Mouse (Mus musculus) CH12.LX (cell line): ENCODE data around the gene Gnai2.

Experiments
- CTCF ChIP-seq, 2 experiments: IDR thresholded peaks in 1 of 2; conservative IDR thresholded peaks in 1 of 2; 2 replicates each; pipeline ENCODE4 v1.5.1; 2011 to 2012; ENCODE audit warnings: low read depth in 2 of 2, low read length in 2 of 2, improper control_type of control experiment in 1 of 2, inconsistent platforms in 1 of 2, mild to moderate bottlenecking in 1 of 2, moderate library complexity in 1 of 2
- ELF1 ChIP-seq: IDR thresholded peaks from 2 replicates; pipeline ENCODE4 v1.6.1; 2014; ENCODE audit warnings: low read depth, mild to moderate bottlenecking, inconsistent platforms, low read length, improper control_type of control experiment
- EP300 ChIP-seq: IDR thresholded peaks from 2 replicates; pipeline ENCODE4 v1.6.1; 2011; ENCODE audit warnings: low read length, improper control_type of control experiment
- HCFC1 ChIP-seq: IDR thresholded peaks from 2 replicates; pipeline ENCODE4 v1.6.1; 2012; ENCODE audit warnings: low read depth, mild to moderate bottlenecking, inconsistent platforms, low read length, improper control_type of control experiment
- JUN ChIP-seq: IDR thresholded peaks from 2 replicates; pipeline ENCODE4 v1.6.1; 2011; ENCODE audit warnings: low read depth, mild to moderate bottlenecking, low read length, improper control_type of control experiment, moderate library complexity; ENCODE audit not compliant: insufficient read depth
- PAX5 ChIP-seq: IDR thresholded peaks from 2 replicates; pipeline ENCODE4 v1.6.1; 2012; ENCODE audit warnings: low read length, inconsistent platforms, mixed read lengths
- POLR2A ChIP-seq: IDR thresholded peaks from 2 replicates; pipeline ENCODE4 v1.6.1; 2011; ENCODE audit warnings: low read depth, mild to moderate bottlenecking, improper control_type of control experiment, low read length
- POLR2AphosphoS2 ChIP-seq: IDR thresholded peaks from 2 replicates; pipeline ENCODE4 v1.6.1; 2011; ENCODE audit warnings: low read depth, low read length, improper control_type of control experiment
- UBTF ChIP-seq: IDR thresholded peaks from 2 replicates; pipeline ENCODE4 v1.6.1; 2012; ENCODE audit warnings: low read depth, mild to moderate bottlenecking, inconsistent platforms, low read length, improper control_type of control experiment, moderate library complexity
- USF1 ChIP-seq: IDR thresholded peaks from 2 replicates; pipeline ENCODE4 v1.6.1; 2014; ENCODE audit warnings: low read depth, mild to moderate bottlenecking, inconsistent platforms, low read length, improper control_type of control experiment
- ZKSCAN1 ChIP-seq: IDR thresholded peaks from 2 replicates; pipeline ENCODE4 v1.6.1; 2012; ENCODE audit warnings: low read depth, inconsistent platforms, low read length, improper control_type of control experiment, borderline replicate concordance

DNA sequence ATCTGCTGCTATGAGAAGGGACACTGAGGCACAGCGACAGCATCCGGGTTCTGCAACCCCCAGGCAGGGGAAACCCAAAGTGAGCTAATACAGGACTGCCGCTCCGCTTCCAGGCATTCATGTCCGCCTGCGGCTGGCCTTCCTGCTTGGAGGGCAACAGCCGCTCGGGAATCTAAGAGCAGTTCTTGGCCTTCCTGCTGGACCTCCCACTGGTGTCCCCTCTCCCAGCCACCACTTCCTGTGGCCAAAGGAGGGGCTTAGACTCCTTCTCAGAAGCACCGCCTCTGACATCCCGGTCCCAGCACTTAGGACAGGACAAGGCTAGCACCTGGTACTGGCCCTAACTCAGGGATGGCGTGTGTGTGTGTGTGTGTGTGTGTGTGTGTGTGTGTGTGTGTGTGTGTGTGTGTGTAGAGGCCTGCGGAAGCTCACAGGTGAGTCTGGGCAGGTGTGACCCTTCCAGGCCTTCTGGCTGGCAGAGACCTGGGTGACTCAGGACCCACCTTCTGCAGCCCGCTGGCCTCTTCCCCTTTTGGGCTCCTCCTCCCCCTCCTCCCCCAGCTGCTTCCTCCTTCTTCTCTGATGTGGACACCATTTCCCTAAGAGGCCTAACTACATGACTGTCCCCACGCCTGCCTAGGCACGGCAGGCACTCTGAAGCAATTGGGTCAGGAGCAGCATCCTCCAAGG, 6.3 kb downstream of the Gnai2 start:
- TF ChIP-seq PAX5 (no peak), ZKSCAN1 (no peak), UBTF (no peak), ELF1 (peak; percentile 74), JUN (no peak), POLR2AphosphoS2 (no peak), USF1 (no peak), HCFC1 (peak; percentile 13; the same call in 1 of the 2 replicates), CTCF (conservative IDR thresholded peaks at IDR 0.05 in 1 of 2, IDR thresholded peaks at IDR 0.05 in 1 of 2; ENCODE audit: low read depth in 2 of 2, low read length in 2 of 2) (no peak), EP300 (no peak; the same call in 1 of the 2 replicates), POLR2A (no peak)
